Mouse (Mus musculus) Muller cell, postnatal 12 days (primary cell): Measurements from ENCODE around the gene Drd4.
A peak's percentile ranks its signal among the peaks of the same experiment; 100 is the strongest.

Source experiments
- DNase-seq: peaks from one replicate; pipeline ENCODE4 v3.0.0-alpha.2; 2015; ENCODE audit errors: inconsistent ontology term

The Drd4 gene

DNA sequence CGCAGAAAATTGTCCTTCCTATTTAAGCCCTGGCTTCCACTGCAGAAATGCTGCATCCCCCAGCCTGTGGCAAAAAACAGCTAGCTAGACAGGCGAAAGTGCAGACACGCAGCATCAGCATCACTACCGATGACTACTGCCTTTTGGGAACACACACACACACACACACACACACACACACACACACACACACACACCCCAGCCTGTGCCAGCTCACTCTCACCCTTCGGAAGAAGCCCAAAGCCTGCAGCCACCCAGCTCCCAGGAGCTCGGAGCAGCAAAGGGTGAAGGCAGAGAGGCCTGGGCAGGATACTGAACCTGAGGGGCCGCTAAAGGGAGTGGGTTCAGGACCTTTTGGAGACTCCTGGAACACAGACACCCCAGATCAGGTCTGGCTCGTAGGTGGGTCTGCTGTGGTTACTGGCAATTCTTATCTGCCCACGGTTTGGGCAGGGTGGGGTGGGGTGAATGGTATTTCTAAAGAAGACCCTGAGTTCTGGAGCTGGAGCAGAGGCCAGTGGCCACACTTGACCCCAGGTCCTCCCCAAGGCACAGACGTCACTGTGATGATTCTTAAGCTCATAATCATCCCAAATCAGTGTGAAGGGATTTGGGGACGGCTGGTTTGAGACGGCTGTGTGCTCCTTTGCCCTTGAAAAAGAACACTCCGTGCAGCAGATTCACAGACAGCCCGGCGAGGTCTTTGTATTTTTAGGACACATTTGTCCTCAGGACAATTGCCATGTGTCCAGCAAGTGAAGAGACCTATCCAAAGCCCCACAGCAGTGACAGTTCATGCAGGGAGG is 980 bp downstream of the Drd4 start:
- no peak for DNase-seq

DNA sequence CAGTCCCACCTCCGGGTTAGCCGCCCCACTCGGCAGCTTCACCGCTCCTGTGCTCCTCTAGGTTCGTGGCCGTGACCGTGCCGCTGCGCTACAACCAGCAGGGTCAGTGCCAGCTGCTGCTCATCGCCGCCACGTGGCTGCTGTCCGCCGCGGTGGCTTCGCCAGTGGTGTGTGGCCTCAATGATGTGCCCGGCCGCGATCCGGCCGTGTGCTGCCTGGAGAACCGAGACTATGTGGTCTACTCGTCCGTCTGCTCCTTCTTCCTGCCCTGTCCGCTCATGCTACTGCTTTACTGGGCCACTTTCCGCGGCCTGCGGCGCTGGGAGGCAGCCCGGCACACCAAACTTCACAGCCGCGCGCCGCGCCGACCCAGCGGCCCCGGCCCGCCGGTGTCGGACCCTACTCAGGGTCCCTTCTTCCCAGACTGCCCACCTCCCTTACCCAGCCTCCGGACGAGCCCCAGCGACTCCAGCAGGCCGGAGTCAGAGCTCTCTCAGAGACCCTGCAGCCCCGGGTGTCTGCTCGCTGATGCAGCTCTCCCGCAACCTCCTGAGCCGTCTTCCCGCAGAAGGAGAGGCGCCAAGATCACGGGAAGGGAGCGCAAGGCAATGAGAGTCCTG is 2.2 kb downstream of the Drd4 start:
- DNase-seq = peak; percentile 55

DNA sequence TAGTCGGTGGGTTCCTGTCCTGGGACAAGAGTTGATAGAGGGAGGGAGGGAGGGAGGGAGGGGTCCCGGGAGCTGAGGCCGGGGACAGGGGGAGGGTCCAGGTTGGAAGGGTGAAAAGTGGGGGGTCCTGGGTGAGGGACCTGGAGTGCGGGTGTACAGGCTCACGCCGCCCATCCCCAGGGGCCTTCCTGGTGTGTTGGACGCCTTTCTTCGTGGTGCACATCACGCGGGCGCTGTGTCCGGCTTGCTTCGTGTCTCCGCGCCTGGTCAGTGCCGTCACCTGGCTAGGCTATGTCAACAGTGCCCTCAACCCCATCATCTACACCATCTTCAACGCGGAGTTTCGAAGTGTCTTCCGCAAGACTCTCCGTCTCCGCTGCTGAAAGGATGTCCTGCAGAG is 2.7 kb downstream of the Drd4 start:
- DNase-seq = no peak

DNA sequence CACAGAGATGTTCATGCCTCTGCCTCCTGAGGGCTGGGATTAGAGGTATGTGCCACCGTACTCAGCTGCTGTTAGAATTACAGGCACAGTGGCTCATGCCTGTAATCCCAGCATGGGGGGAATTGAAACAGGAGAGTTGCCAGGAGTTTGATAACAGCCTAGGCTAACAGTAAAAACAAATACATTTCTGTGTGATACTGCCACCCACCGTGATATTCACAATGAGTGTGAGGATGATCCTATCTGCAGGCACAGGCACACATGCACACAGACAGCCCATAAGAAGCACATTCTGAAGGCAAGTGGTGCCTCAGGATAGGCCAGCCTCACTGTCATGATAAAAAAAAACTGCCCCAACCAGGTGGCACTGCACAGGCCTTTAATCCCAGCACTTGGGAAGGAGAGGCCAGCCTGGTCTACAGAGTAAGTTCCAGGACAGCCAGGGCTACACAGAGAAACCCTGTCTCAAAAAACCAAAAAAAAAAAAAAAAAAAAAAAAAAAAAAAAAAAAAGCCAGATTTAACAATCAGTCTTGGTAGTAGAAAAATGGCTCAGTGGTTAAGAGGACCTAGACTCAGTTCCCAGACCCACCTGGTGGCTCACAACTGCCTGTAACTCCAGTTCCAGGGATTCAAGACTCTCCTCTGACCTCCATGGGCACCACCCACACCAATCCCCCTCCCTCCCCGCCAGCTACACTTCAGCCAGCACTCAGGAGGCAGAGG is 6.3 kb downstream of the Drd4 start:
- no peak for DNase-seq

DNA sequence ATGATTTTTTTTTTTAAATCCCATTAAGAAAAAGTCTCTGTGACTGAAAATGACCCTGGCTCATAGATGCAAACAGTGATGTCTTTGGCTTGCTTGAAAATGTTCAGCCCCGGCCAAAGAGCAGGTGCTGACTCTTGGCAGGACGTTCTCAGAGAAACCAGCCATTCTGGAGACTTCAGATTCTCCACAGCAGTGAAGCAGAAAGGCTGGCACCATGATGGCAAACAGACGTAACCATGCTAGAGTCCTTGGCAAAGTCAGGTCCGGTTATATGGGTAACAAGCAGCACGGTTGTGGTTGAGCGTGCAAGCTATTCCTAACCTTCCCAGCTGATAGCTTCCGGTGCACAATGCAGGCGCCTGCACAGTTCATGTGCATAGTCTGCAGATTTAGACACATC is 7.4 kb downstream of the Drd4 start:
- no peak for DNase-seq

DNA sequence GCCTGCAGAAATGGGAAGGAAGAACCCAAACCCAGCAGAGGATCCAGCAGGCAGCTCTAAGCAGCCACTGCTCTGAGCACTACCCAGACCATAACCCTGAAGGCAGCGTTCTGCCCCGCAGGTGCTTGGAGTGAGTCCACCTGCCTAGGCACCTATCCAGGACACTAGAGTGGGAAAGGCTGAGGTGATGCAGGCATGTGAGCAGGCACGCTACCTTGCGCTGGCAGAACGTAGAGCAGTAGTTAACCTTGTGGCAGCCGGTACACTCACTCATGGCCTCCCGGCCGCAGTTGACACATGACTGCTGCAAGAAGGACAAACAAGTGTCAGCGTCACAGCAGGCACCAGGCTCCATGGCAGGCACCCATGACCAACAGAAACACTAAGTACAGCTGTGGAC is 9.6 kb downstream of the Drd4 start:
- no peak for DNase-seq

DNA sequence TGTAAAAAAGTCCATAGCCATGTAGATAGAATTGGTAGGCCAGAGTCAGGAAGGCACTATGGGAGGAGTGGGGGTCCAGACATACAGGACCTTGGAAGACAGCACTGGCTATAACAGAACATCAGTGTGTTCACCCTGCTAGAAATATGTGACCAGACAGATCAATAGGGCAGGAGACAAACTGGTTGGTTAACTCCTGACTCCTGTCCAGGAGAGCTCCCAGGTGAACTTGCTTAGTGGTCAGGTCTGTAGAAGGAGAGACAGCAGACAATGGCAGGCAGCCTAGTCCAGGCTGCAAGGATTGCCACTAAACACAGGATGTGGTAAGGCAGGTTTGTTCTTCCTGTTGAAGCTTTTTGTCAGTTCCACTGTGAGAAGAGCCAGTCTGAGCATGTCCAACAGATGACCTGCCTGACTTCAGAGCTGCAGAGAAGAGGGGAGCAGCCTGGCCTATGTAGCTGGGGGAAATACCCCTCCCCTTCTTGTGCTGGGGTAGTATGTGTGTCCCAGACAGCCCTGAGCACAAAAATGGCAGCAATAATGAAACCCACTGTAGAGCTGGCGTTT is 11.0 kb downstream of the Drd4 start:
- DNase-seq = no peak

DNA sequence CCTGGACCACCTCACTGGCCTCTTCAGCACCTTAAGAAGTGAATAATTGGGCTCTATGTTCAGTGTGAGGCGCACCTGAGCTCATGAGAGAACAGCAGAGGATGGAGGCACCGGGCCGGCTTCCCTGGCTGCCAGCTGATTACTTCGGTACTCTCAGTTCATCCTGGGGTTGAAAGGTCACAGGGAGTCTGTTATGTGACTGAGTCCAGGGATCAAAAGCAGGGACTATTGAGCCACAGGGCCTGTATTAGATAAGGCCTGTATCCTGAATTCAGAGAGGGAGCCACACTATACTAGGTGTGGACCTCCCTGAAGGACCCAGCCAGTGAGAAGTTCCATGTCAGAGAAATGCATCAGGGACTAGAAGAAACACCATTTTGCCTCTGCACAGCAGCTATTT is 12.7 kb downstream of the Drd4 start:
- DNase-seq = no peak

DNA sequence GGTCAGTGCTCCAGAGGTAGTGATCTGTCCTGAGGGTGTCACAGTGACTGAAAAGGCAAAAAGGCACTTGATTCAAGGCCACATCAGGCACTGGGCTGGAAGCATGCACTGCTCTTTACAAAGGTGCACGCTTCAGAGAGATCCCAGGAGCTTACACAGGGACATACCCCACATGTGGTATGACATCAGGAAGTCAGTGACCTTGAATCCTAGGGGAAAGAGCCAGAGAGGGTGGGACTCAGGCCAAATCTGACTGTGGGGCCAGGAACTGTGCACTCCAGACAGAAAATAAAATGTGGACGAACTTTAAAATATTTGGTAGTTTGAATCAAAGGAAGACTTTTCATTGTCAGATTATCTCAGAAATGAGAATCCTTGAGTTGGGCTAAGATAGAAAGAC is 22.6 kb downstream of the Drd4 start:
- no peak for DNase-seq

DNA sequence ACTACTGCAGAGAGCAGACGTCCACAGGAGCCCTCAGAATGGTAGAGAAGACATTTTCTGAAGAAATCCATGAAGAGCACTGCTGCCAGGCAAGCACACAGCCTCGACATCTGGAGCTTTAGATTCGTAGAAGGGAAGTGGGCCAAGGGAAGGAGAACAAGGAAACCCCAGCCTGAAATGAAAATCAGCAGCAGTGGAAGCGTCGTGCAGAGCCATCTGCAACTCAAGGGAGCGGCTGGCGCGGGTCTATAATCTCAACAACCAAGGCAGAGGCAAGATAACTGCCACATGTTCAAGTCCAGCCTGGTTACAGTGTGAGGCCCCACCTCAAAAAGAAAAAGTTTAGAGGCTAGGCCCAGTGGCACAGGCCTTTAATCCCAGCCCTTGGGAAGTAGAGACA is 23.3 kb downstream of the Drd4 start:
- no peak for DNase-seq

DNA sequence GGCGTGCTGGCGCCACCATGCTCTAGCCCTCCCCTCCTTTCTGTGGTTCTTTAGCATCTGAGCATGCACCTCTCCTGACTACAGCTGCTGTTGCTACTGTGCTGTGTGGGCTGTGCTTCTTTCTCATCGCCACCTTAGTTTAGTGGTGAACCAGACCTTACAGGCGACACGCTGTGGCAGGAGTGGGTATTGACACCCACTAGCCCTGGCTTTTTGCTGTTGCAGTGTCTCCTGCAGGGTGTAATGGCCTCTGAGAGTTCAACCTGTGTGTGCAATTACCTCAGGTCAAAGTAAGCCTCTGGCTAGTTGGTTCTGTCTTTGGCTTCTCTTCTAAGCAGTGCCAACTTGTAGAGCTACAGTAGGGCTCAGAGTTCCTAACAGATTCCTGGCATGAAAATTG is 24.2 kb downstream of the Drd4 start:
- DNase-seq = no peak

DNA sequence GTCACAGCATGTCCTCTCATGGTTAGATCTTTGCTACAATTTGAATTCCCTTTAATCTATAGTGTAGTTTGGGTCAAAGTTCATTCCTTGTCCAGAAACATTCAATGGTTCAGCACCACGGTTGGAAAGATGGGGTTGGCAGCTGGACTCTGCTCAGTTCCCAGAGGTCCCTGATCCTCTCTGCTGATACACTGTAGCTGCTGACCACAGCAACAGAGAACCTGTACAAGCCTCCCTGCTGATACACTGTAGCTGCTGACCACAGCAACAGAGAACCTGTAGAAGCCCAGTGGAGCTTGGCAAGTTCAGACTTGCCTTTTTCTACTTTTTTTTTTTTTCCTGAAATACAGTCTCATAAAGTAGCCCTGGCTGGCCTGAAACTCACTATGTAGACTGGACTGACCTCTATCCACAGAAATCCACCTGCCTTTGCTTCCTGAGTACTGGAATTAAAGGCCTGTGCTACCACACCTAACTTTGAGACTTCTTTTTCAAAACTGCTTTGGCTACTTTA is 25.9 kb downstream of the Drd4 start:
- DNase-seq = no peak

DNA sequence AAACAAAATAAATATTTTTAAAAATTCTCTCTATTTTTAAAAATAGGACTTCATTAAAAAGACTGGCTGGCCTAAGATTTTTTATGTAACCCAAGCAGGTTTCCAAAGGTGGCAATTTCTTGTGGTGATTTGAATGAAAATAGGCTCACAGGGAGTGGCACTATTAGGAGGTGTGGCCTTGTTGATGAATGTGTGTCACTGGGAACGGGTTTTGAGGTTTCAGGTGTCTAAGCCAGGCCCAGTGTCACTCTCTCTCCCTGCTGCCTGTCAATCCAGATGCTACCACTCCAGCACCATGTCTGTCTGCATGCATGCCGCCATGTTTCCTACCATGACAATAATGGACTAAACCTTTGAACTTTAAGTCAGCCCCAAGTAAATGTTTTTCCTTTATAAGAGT is 27.6 kb downstream of the Drd4 start:
- no peak for DNase-seq

DNA sequence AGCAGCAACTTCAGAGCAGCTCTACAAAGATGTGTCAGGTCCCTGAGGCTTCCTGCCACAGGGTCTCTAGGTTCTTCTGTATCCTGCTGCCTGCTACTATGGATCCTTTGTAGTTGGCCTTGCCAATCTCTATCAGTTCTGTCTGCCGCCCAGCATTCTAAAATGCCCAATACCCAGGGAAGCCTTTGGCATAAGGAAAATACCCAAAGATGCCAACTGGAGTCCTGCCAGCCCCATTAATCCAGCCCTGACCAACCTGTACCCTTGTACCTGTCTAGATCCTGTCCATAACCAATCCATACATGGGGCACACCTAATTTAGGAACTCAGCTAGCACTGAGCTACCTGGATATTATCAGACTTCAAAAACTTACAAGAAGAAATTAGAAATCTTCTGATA is 32.9 kb downstream of the Drd4 start:
- no peak for DNase-seq

DNA sequence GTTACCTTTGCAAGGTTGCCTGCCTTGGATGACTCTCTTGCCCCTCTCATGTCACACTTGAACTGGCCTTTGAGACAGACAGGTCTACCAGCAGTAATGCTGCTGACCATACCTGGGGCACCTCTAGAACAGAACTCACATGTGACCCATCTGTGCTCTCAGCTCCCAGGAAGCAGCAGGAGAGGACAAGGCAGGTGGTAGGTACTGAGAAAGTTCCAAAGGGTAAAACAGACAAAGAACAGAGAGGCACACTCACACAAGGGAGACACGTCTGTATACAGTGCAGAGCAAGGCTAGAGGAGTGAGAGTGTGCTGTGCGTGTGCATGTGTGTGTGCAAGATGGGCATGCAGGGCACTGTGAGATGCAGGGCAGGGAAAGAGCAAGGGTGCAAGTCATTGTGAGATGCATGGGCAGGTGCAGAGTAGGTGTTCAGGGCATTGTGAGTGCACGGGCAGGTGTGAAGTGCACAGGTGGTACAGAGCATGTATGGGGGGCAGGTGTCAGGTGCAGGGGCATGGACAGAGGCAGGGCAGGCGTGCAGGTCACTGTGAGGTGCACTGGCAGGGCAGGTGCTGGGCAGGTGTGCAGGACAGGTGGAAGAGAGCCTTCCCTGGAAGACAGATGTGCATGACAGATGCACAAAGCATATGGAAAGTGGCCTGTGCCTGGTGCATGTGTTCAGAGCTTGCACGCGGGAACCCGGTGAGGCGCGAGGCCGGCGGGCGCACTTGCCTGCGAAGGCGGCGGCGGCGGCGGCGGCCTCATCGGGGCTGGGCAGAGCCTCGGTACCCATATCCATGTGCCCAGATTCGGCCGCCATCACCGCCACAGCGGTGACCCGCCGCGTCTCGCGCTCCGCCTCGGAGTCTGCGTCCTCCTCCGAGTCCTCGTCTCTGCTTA is 35.0 kb downstream of the Drd4 start:
- DNase-seq = no peak

DNA sequence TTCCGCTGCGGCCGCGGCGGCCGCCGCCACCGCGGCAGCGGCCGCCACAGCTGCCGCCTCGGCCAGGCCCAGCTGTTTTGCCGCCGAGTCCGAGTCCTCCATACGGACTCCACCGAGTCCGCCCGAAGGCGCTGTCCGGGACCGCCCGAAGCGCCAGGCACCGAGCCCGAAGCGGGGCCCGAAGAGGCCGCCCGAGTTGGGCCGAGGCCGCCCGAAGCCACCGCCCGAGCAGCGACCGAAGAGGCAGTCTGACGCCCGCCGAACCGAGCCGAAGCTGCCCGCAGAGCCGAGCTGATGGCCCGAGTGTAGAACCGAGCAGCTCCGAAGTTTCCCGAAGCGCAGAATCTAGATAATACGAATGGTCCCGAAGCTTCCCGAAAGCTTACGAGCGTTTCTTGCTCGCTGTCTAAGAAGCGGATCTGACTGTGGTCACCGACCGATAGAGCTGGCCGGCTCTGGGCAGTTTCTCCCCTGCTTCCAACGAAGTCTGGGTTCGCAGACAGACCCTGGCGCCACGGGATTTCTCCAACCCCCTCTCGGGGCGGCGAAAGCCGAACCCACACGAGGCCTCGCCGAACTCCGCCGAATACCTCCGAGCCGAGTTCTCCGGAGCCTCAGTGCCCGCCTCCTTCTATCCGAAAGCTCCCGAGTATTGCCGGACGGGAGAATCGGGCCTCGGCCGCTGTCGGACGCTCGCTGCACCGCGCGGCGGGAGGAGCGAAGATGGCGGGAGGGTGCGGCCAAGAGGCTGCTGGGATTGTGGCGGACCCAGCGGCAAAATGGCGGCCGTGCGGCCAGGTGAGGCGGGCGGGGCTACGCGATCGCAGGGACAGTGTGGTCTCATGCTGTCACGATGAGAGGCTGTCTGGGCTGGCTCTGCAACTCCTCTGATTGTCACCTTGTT is 35.9 kb downstream of the Drd4 start, which contains the start of the genes Deaf1 and Tmem80:
TSS of gene Deaf1 (minus strand) at position 222 of the 904 bp plus-strand sequence.
TSS of gene Tmem80 (plus strand) at position 271 of the 904 bp plus-strand sequence.
- peak; percentile 98 for DNase-seq

DNA sequence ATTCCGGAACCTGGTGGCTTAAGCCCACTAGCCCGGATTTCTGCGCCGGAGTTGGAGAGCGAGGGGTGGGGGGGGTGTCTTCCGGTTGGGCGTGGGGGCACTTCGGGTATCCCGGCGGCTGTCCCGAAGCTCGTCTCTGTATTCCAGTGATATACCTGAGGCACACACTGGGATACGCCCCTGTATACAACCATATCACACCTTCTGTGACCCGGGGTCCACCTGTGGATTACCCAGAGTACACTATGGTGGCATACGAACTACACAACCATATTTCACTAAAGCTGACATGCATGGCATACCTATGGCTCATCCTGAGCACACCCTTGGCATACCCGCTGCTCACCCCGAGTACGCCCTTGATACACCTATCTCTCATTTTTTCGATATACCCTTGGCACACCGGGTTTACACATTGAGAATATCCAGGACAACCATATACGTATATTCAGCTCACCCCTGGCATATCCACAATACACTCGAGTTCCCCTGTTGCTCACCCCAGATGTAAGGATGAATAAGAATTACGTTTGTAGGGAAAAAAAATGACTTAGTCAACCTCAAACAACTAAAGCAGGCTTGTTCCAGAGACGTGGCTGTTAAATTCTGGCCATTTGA is 36.7 kb downstream of the Drd4 start:
- peak; percentile 29 for DNase-seq

DNA sequence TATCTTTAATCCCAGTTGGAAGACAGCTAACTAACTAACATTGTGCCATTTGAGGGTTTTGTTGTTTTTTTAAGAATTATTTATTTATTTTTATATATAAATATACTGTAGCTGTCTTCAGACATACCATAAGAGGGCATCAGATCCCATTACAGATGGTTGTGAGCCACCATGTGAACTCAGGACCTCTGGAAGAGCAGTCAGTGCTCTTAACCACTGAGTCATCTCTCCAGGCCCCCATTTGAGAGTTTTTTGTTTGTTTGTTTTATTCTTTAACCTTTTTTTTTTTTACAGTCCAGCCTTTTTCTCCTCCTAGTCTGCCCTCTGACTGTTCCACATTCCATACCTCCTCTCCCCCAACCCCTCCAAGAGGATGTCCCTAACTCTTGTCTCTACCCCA is 38.9 kb downstream of the Drd4 start:
- no peak for DNase-seq

DNA sequence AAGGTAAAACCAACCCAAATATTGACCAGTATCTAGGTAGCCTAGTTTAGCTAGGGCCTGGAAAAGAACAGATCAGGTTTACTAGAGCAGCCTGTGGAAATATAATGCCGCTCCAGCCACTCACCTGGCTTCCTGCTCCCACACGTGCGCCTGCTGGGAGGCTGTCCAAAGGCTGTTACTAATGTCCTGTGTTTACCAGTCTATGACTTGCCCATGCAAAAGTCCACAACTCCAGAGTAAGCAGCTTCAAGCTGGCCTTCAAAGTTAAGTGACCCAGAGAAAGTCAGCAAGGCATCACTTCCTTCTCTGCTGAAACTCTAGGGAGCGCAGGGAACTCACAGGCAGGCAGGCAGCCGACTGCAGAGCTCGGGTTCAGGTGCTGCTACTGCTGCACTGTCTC is 40.2 kb downstream of the Drd4 start:
- DNase-seq = no peak
